ENCODE assay signal across 15 mouse cellular contexts in genomic region chr5:53524831-53525230, GRCm38 (mm10).
"Had no signal": no experiment of that assay in that cellular context is flagged by ENCODE, and none has a peak within 500 bp of the region (broad histone marks: within the 10 kb centered on the region; RNA-seq: fewer than 3 reads in every experiment).

No protein-coding gene starts in this region.

- DNase-seq: kidney, postnatal 14 days; lung, adult 2 months; lung, postnatal 36 days; thymus, adult 2 months; thymus, postnatal 25 days had no signal

- H3K4me1 ChIP-seq: liver, embryonic 15.5 days had no signal

- H3K27ac ChIP-seq: kidney, embryonic 15.5 days; left cerebral cortex, adult 2 months; limb, embryonic 10.5 days; liver, embryonic 15.5 days; neural tube, embryonic 15.5 days; stomach, embryonic 15.5 days had no signal

- H3K9ac ChIP-seq: kidney, embryonic 15.5 days; liver, embryonic 15.5 days; stomach, embryonic 15.5 days had no signal

- H3K27me3 ChIP-seq: kidney, embryonic 15.5 days; liver, embryonic 15.5 days; midbrain, embryonic 12.5 days; neural tube, embryonic 15.5 days; stomach, embryonic 15.5 days had no signal

- ATAC-seq: lung, postnatal 0 days had no signal

- H3K4me2 ChIP-seq: kidney, embryonic 15.5 days; liver, embryonic 11.5 days; liver, embryonic 15.5 days; stomach, embryonic 15.5 days had no signal

- H3K36me3 ChIP-seq: kidney, embryonic 15.5 days; limb, embryonic 10.5 days; liver, embryonic 15.5 days; midbrain, embryonic 12.5 days; neural tube, embryonic 15.5 days; stomach, embryonic 15.5 days had no signal

- H3K4me3 ChIP-seq: kidney, embryonic 15.5 days; limb, embryonic 10.5 days; liver, embryonic 15.5 days; myocyte; neural tube, embryonic 15.5 days; stomach, embryonic 15.5 days had no signal

- H3K9me3 ChIP-seq: kidney, embryonic 15.5 days; limb, embryonic 10.5 days; liver, embryonic 15.5 days; midbrain, embryonic 12.5 days; neural tube, embryonic 15.5 days; stomach, embryonic 15.5 days had no signal
